Mouse (Mus musculus) B cell, adult 2 months (primary cell): ENCODE data around the gene Olfr1364.
A peak's percentile ranks its signal among the peaks of the same experiment; 100 is the strongest.

Source experiments
- DNase-seq, 2 experiments: peaks; one replicate each; pipeline ENCODE4 v3.0.0; 2022

The Olfr1364 gene

GRCm38 (mm10) chr13:21581659-21582058 lies at the start of gene Olfr1364:
TSS of gene Olfr1364 (minus strand) at chr13:21581759.
- no peak for DNase-seq

- DNase-seq: no peak
Measured at GRCm38 (mm10) chr13:21613922-21614321, 32.4 kb upstream of the Olfr1364 start, which contains the start of gene Olfr1362. TSS of gene Olfr1362 (minus strand) at chr13:21614022.

GRCm38 (mm10) chr13:21591618-21592017 lies 10.1 kb upstream of the Olfr1364 start:
- no peak for DNase-seq

GRCm38 (mm10) chr13:21559793-21560192 lies 21.8 kb downstream of the Olfr1364 start, which contains the start of gene Olfr1535:
TSS of gene Olfr1535 (minus strand) at chr13:21559893.
- DNase-seq: no peak

- DNase-seq: no peak
Measured at GRCm38 (mm10) chr13:21550416-21551110, 31.0 kb downstream of the Olfr1364 start.

GRCm38 (mm10) chr13:21549487-21549886 lies 32.1 kb downstream of the Olfr1364 start:
- no peak for DNase-seq

- no peak for DNase-seq
Measured at GRCm38 (mm10) chr13:21542708-21543107, 38.9 kb downstream of the Olfr1364 start, which contains the start of gene Olfr1366. TSS of gene Olfr1366 (minus strand) at chr13:21542808.

GRCm38 (mm10) chr13:21530781-21531201 lies 50.8 kb downstream of the Olfr1364 start, which contains the start of gene Zkscan8:
TSS of gene Zkscan8 (minus strand) at chr13:21531120.
- peak; percentile 89 to 90 for DNase-seq

GRCm38 (mm10) chr13:21530136-21530535 lies 51.4 kb downstream of the Olfr1364 start:
- no peak for DNase-seq
